Mouse (Mus musculus) heart, embryonic 13.5 days (tissue): ENCODE results near the gene Gm3618. TPM values are rescaled to one million over a fixed set of nuclear protein-coding genes. Genes with fewer than 3 reads are reported as not detected.
"Not testable (repeated sequence)": the region's sequence is repeated elsewhere in the genome, so short reads cannot be mapped to it uniquely, and the experiment has no call there.

Source experiments
- ATAC-seq: fragments of 200-750 bp; cut with Nextera tagmentation; 2 replicates; pipeline ENCODE4 v1.8.0; 2017; ENCODE audit warnings: moderate TSS enrichment; ENCODE audit not compliant: insufficient number of reproducible peaks, low FRiP score, low TSS enrichment; ENCODE audit errors: extremely low read depth
- H3K27ac ChIP-seq: fragments of 300-500 bp; sonication (generic); replicated peaks from 2 replicates; pipeline ENCODE4 v1.5.1; 2015; ENCODE audit warnings: moderate library complexity, mild to moderate bottlenecking, inconsistent platforms
- H3K27me3 ChIP-seq: fragments of 300-500 bp; sonication (generic); replicated peaks from 2 replicates; pipeline ENCODE4 v1.6.1; 2015; ENCODE audit warnings: mild to moderate bottlenecking, inconsistent platforms
- H3K36me3 ChIP-seq: fragments of 300-500 bp; sonication (generic); 2 replicates; pipeline ENCODE4 v1.6.1; 2015; ENCODE audit warnings: mild to moderate bottlenecking, inconsistent platforms
- H3K4me1 ChIP-seq: fragments of 300-500 bp; sonication (generic); 2 replicates; pipeline ENCODE4 v1.6.1; 2015; ENCODE audit warnings: inconsistent platforms
- H3K4me2 ChIP-seq: fragments of 300-500 bp; sonication (generic); 2 replicates; pipeline ENCODE4 v1.6.1; 2015; ENCODE audit warnings: inconsistent platforms, mild to moderate bottlenecking, moderate library complexity
- H3K4me3 ChIP-seq: fragments of 300-500 bp; sonication (generic); 2 replicates; pipeline ENCODE4 v1.5.1; 2015; ENCODE audit warnings: moderate library complexity, mild to moderate bottlenecking, inconsistent platforms
- H3K9ac ChIP-seq: fragments of 300-500 bp; sonication (generic); 2 replicates; pipeline ENCODE4 v1.6.1; 2015; ENCODE audit warnings: inconsistent platforms, mild to moderate bottlenecking, moderate library complexity
- H3K9me3 ChIP-seq: fragments of 300-500 bp; sonication (generic); 2 replicates; pipeline ENCODE4 v1.6.1; 2016; ENCODE audit warnings: inconsistent platforms
- WGBS: fragments of 180-500 bp; shearing (Covaris S2); methylation state at CpG from one replicate; pipeline ENCODE4 v1.1.7; 2015; ENCODE audit warnings: mixed read lengths; 5-methylcytosine and 5-hydroxymethylcytosine counted together
- polyA plus RNA-seq: library from polyadenylated mRNA; unstranded; fragments of >200 nt; fragmentation: Nextera tagmentation; extraction: Ambion mirVana; gene quantifications from 2 replicates; pipeline ENCODE4 v1.2.1, GENCODE M21; 2015

Gm3618 gene
- polyA plus RNA-seq, result not detected in 2 replicates

DNA sequence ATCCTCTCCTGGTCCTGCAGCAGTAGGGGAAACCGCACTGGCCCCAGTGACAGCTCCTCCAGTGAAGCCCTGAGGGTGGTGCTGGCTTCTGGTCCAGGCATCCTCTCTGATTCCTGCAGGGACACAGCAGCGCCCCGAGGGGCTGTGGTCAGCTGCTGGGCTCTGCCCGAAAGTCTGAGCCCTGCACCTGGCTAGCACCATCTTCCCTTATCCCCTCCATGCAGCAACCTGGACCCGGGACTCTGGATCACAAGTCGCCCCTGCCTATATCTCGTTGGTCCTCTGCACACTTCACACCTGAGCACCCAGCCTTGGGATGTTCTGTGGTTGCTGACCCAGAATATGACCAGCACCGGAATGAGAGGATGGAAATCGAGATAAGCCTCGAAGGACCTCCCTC is at the start of gene Gm3618:
Gm3618 (minus strand) TSS at position 101 of the 400 bp plus-strand sequence.
- H3K36me3 ChIP-seq, H3K9ac ChIP-seq, H3K27me3 ChIP-seq, H3K9me3 ChIP-seq, H3K4me1 ChIP-seq, H3K4me2 ChIP-seq, H3K4me3 ChIP-seq, H3K27ac ChIP-seq, ATAC-seq: not testable (repeated sequence)
- WGBS, result no CpG with 5 or more reads among the region's 10 CpGs

DNA sequence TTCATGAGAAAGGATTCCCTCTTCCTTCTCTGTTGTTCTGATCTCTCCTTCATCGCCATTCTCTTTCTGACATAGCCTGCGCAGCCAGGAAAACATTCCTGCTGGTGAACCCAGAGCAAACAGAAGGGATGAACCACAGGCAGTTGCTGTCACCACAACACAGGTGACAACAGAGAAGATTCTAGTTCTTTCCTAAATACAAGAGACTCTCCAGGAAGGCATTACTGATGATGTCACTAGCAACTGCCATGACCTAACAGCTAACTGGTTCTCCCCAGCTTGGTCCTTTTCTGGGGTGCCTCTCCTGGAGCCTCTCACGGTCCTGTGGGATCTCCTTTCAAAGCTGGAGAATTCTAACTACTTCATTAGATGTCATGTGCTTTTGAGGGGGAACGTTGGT is 46.7 kb upstream of the Gm3618 start, which contains the start of gene Gm16440:
Gm16440 (minus strand) TSS at position 101 of the 400 bp plus-strand sequence.
- H3K4me2 ChIP-seq, H3K9me3 ChIP-seq, H3K4me1 ChIP-seq, H3K36me3 ChIP-seq, ATAC-seq, H3K4me3 ChIP-seq, H3K9ac ChIP-seq, H3K27ac ChIP-seq, H3K27me3 ChIP-seq: not testable (repeated sequence)
- WGBS, result 81% methylated on average over 2 of the region's 4 CpGs

- not testable (repeated sequence) for H3K36me3 ChIP-seq, H3K4me1 ChIP-seq, H3K9ac ChIP-seq, H3K27me3 ChIP-seq, H3K4me2 ChIP-seq, H3K9me3 ChIP-seq, H3K27ac ChIP-seq, ATAC-seq, H3K4me3 ChIP-seq
- 68% methylated on average over 2 of the region's 2 CpGs for WGBS
Observed at GRCm38 (mm10) chr14:6304743-6305142, 38.7 kb downstream of the Gm3618 start, which contains the start of gene Gm21103. TSS of gene Gm21103 (minus strand) at chr14:6304843.

GRCm38 (mm10) chr14:6286931-6287715 is 56.4 kb downstream of the Gm3618 start, which contains the start of gene Gm3411:
TSS of gene Gm3411 (minus strand) at chr14:6287250.
- 0 out of 2 replicates have a peak within 1 kb of the TSS, but pooled peaks have one; percentile 39 for H3K27ac ChIP-seq
- not testable (repeated sequence) for H3K4me1 ChIP-seq, H3K36me3 ChIP-seq, H3K27me3 ChIP-seq, ATAC-seq, H3K9me3 ChIP-seq
- H3K9ac ChIP-seq, result peak within 1 kb of the TSS; percentile 78
- H3K4me3 ChIP-seq, result peak within 1 kb of the TSS; percentile 59
- peak within 1 kb of the TSS; percentile 70 for H3K4me2 ChIP-seq
- 4% methylated on average over 50 of the region's 57 CpGs for WGBS

Other genes starting within 250 kb of the Gm3618 start
- gene Gm8206, start 249.7 kb downstream of the Gm3618 start, polyA plus RNA-seq, result 0.57 and 0.78 TPM in 2 replicates
- gene Gm3468, start 235.0 kb downstream of the Gm3618 start, polyA plus RNA-seq, result 2.4 and 2.8 TPM in 2 replicates
- not detected in 2 replicates for gene Gm3476, start 217.9 kb downstream of the Gm3618 start, polyA plus RNA-seq
- not detected in 2 replicates for gene Gm21560, start 124.4 kb downstream of the Gm3618 start, polyA plus RNA-seq
- gene Gm3411, start 56.4 kb downstream of the Gm3618 start, polyA plus RNA-seq, result 2.6 and 3.0 TPM in 2 replicates
- gene Gm21103, start 38.8 kb downstream of the Gm3618 start, polyA plus RNA-seq, result 0.32 and 0.36 TPM in 2 replicates
- not detected in 2 replicates for gene Gm16440, start 46.6 kb upstream of the Gm3618 start, polyA plus RNA-seq
- gene Gm3591, start 68.8 kb upstream of the Gm3618 start, polyA plus RNA-seq, result 1.9 and 3.8 TPM in 2 replicates
- gene Gm3594, start 100.9 kb upstream of the Gm3618 start, polyA plus RNA-seq, result not detected in 2 replicates
- gene Gm8356, start 193.6 kb upstream of the Gm3618 start, polyA plus RNA-seq, result not detected in 2 replicates
- gene Gm3629, start 246.9 kb upstream of the Gm3618 start, polyA plus RNA-seq, result 0.74 and 0.82 TPM in 2 replicates